Mouse (Mus musculus): Measurements from ENCODE around the gene Rnf26.
A peak's percentile ranks its signal among the peaks of the same experiment; 100 is the strongest.

The Rnf26 gene

GRCm38 (mm10) chr9:44113105-44113789 lies at the start of gene Rnf26, which contains the start of gene Gm49380:
Rnf26 (minus strand) TSS chr9:44113517.
Gm49380 (minus strand) TSS chr9:44113500.
- DNase-seq: peak; percentile 95 to 97

- no peak for DNase-seq
Measured at GRCm38 (mm10) chr9:44159886-44160285, 46.6 kb upstream of the Rnf26 start.

- DNase-seq: peak in 1 of 2 experiments; percentile 24
Measured at GRCm38 (mm10) chr9:44147290-44147689, 34.0 kb upstream of the Rnf26 start.

GRCm38 (mm10) chr9:44144718-44145060 lies 31.4 kb upstream of the Rnf26 start:
- DNase-seq: peak; percentile 81 to 83

- peak in 1 of 2 experiments; percentile 74 for DNase-seq
Measured at GRCm38 (mm10) chr9:44144023-44144717, 30.9 kb upstream of the Rnf26 start.

GRCm38 (mm10) chr9:44143421-44143820 lies 30.1 kb upstream of the Rnf26 start:
- peak in 1 of 2 experiments; percentile 9 for DNase-seq

GRCm38 (mm10) chr9:44141951-44142350 lies 28.6 kb upstream of the Rnf26 start:
- no peak for DNase-seq

GRCm38 (mm10) chr9:44137846-44138245 lies 24.5 kb upstream of the Rnf26 start:
- DNase-seq: no peak

- peak; percentile 65 to 66 for DNase-seq
Measured at GRCm38 (mm10) chr9:44135731-44136411, 22.6 kb upstream of the Rnf26 start.

GRCm38 (mm10) chr9:44134851-44135730 lies 21.8 kb upstream of the Rnf26 start:
- peak; percentile 79 to 84 for DNase-seq

GRCm38 (mm10) chr9:44134101-44134850 lies 21.0 kb upstream of the Rnf26 start, which contains the start of gene Mcam:
Mcam (plus strand) TSS chr9:44134469.
- DNase-seq: peak; percentile 91 to 92

- DNase-seq: peak; percentile 48 to 49
Measured at GRCm38 (mm10) chr9:44133287-44133686, 20.0 kb upstream of the Rnf26 start.

- DNase-seq: no peak
Measured at GRCm38 (mm10) chr9:44132200-44132599, 18.9 kb upstream of the Rnf26 start.

- no peak for DNase-seq
Measured at GRCm38 (mm10) chr9:44131276-44131590, 17.9 kb upstream of the Rnf26 start.

- DNase-seq: no peak
Measured at GRCm38 (mm10) chr9:44130581-44131275, 17.4 kb upstream of the Rnf26 start.

- DNase-seq: peak; percentile 52 to 57
Measured at GRCm38 (mm10) chr9:44130034-44130433, 16.7 kb upstream of the Rnf26 start.

- no peak for DNase-seq
Measured at GRCm38 (mm10) chr9:44129633-44130032, 16.3 kb upstream of the Rnf26 start.

- no peak for DNase-seq
Measured at GRCm38 (mm10) chr9:44127351-44127801, 14.1 kb upstream of the Rnf26 start.

- no peak for DNase-seq
Measured at GRCm38 (mm10) chr9:44126746-44127145, 13.4 kb upstream of the Rnf26 start.

GRCm38 (mm10) chr9:44125546-44126428 lies 12.5 kb upstream of the Rnf26 start:
- DNase-seq: peak; percentile 88 to 92
